ENCODE assay signal across 8 mouse cellular contexts in genomic region chr6:99095185-99096104, GRCm38 (mm10).
A peak's percentile ranks its signal among the peaks of the same experiment; 100 is the strongest.
DNase-seq lines count a peak whose midpoint lies in the region; ATAC-seq and TF ChIP-seq lines count a peak whose summit lies in the region.

No protein-coding gene starts in this region.

- H3K4me3 ChIP-seq in layer of hippocampus, adult 2 months: peak overlapping the region; percentile 51
- peak overlapping the region; percentile 23 for H3K4me3 ChIP-seq in embryonic facial prominence, embryonic 14.5 days (ENCODE audit: low read depth, low read length)
- H3K4me3 ChIP-seq in limb, embryonic 12.5 days (replicated peaks): peak overlapping the region; percentile 21
- H3K4me3 ChIP-seq in midbrain, embryonic 14.5 days (replicated peaks; ENCODE audit: low read depth, low read length): no peak overlapping the region

- H3K27ac ChIP-seq in layer of hippocampus, adult 2 months: peak overlapping the region; percentile 70
- peak overlapping the region; percentile 61; the same call in 1 of the 2 replicates for H3K27ac ChIP-seq in embryonic facial prominence, embryonic 14.5 days (replicated peaks; ENCODE audit: low read depth, low read length)
- H3K27ac ChIP-seq in limb, embryonic 12.5 days: peak overlapping the region; percentile 59
- peak overlapping the region; percentile 23; the same call in 1 of the 2 replicates for H3K27ac ChIP-seq in midbrain, embryonic 14.5 days (replicated peaks; ENCODE audit: low read depth, low read length)

- H3K4me2 ChIP-seq in embryonic facial prominence, embryonic 14.5 days (ENCODE audit: low read depth, low read length): peak overlapping the region; percentile 56
- peak overlapping the region; percentile 53 for H3K4me2 ChIP-seq in limb, embryonic 12.5 days
- H3K4me2 ChIP-seq in midbrain, embryonic 14.5 days (ENCODE audit: low read length): peak overlapping the region; percentile 23

- no peaks in the 10 kb centered on the region for H3K36me3 ChIP-seq in embryonic facial prominence, embryonic 14.5 days (ENCODE audit: control insufficient read depth, insufficient read depth, low read length)
- no peaks in the 10 kb centered on the region for H3K36me3 ChIP-seq in limb, embryonic 12.5 days
- no peaks in the 10 kb centered on the region for H3K36me3 ChIP-seq in midbrain, embryonic 14.5 days (ENCODE audit: control insufficient read depth, insufficient read depth, low read length)

- no peaks in the 10 kb centered on the region for H3K27me3 ChIP-seq in embryonic facial prominence, embryonic 14.5 days (replicated peaks; ENCODE audit: control insufficient read depth, insufficient read depth, low read length)
- H3K27me3 ChIP-seq in limb, embryonic 12.5 days: peaks cover 4% of the 10 kb centered on the region; the same call in 1 of the 2 replicates
- H3K27me3 ChIP-seq in midbrain, embryonic 14.5 days (ENCODE audit: control insufficient read depth, insufficient read depth, low read length): no peaks in the 10 kb centered on the region

- WGBS in embryonic facial prominence, embryonic 14.5 days: 15% methylated on average over 18 of the region's 18 CpGs
- WGBS in limb, embryonic 12.5 days: 26% methylated on average over 18 of the region's 18 CpGs
- 26% methylated on average over 18 of the region's 18 CpGs for WGBS in midbrain, embryonic 14.5 days

- ATAC-seq in embryonic facial prominence, embryonic 14.5 days (ENCODE audit: low read depth): no peak
- no peak for ATAC-seq in limb, embryonic 12.5 days (ENCODE audit: insufficient number of reproducible peaks, insufficient read depth, low FRiP score, low TSS enrichment, low read depth)
- no peak for ATAC-seq in midbrain, embryonic 14.5 days (ENCODE audit: low FRiP score, low TSS enrichment)

- intact Hi-C loops in heart, postnatal 14 days (cut with DNase I): loop anchor here (5.0 kb wide), 2 partner anchors 68 to 102 kb away; no protein-coding TSS in a partner anchor

- H3K4me1 ChIP-seq in embryonic facial prominence, embryonic 14.5 days (ENCODE audit: control insufficient read depth, insufficient read depth, low read length): peaks cover 26% of the 10 kb centered on the region
- H3K4me1 ChIP-seq in limb, embryonic 12.5 days (replicated peaks): peaks cover 46% of the 10 kb centered on the region
- peaks cover 4% of the 10 kb centered on the region; the same call in 1 of the 2 replicates for H3K4me1 ChIP-seq in midbrain, embryonic 14.5 days (ENCODE audit: control insufficient read depth, insufficient read depth, low read length)

- no peak for DNase-seq in layer of hippocampus, adult 2 months (ENCODE audit: low spot score in 2 of 2)
- DNase-seq in layer of hippocampus, postnatal 10 days (ENCODE audit: low spot score in 2 of 2): no peak
- DNase-seq in embryonic facial prominence, embryonic 14.5 days (ENCODE audit: low spot score): peak; percentile 31
- DNase-seq in heart, postnatal 14 days: peak; percentile 43 to 54
- no peak for DNase-seq in midbrain, embryonic 14.5 days
- DNase-seq in thymus, postnatal 10 days (ENCODE audit: low spot score in 2 of 2): peak; percentile 44 to 60
- no peak for DNase-seq in frontal cortex, postnatal 14 days (ENCODE audit: low spot score in 2 of 2)

- H3K9me3 ChIP-seq in embryonic facial prominence, embryonic 14.5 days (ENCODE audit: control insufficient read depth, low read length): no peaks in the 10 kb centered on the region
- no peaks in the 10 kb centered on the region for H3K9me3 ChIP-seq in limb, embryonic 12.5 days
- no peaks in the 10 kb centered on the region for H3K9me3 ChIP-seq in midbrain, embryonic 14.5 days (ENCODE audit: control insufficient read depth, low read length)

- no peak for TF ChIP-seq CTCF in layer of hippocampus, adult 2 months (conservative IDR thresholded peaks at IDR 0.05)

- peak overlapping the region; percentile 39 for H3K9ac ChIP-seq in embryonic facial prominence, embryonic 14.5 days (ENCODE audit: low read depth, low read length)
- peak overlapping the region; percentile 19; the same call in 1 of the 2 replicates for H3K9ac ChIP-seq in limb, embryonic 12.5 days (replicated peaks)
- H3K9ac ChIP-seq in midbrain, embryonic 14.5 days (replicated peaks; ENCODE audit: low read length): no peak overlapping the region

Comparison
In these comparisons a context has a peak if more than half of its experiments do, and no peak if none do; other contexts are left out.
1. DNase-seq: peak in embryonic facial prominence, embryonic 14.5 days (single experiment), heart, postnatal 14 days (2 of 2) and thymus, postnatal 10 days (2 of 2); none in layer of hippocampus, adult 2 months (0 of 2), layer of hippocampus, postnatal 10 days (0 of 2), midbrain, embryonic 14.5 days (single experiment) and frontal cortex, postnatal 14 days (0 of 2).
2. Peak in every context shown above with its lines, with median percentiles within 50 percentile points of each other: H3K27ac ChIP-seq and H3K4me2 ChIP-seq.